Mouse (Mus musculus): ENCODE results near the gene Dnah5.

DNA sequence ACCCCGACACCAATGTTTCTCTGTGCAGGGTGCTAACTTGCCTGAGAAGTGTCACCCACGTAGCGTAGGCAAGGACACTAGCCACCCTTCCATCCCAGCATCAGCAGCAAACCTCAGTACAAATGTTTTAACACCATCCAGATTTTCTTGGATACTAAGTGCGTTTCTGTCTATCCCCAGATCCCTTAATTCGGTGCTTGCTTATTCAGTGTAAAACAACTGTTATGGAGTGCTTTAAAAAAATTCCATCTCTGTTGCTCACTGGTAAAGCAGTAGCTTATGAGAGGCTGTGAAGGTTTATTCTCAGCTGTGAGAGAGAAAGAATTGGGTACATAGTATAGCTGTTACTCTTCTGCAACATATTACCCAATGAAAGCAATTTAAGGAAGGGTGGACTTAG is 9.5 kb downstream of the Dnah5 start:
- TF ChIP-seq CTCF (IDR thresholded peaks at IDR 0.05; ENCODE audit: low read depth) (no peak), EP300 (IDR thresholded peaks at IDR 0.05; ENCODE audit: low read depth) (no peak)

Measured in heart, postnatal 0 days (tissue).